Mouse (Mus musculus) intestine, embryonic 14.5 days (tissue): Measurements from ENCODE around the gene Rnf212. TPM values are rescaled to one million over a fixed set of nuclear protein-coding genes. Genes with fewer than 3 reads are reported as not detected.

Source experiments
- ATAC-seq: fragments of 200-750 bp; cut with Nextera tagmentation; replicated peaks from 2 replicates; pipeline ENCODE4 v1.8.0; 2017; ENCODE audit warnings: low read depth, moderate number of reproducible peaks, moderate TSS enrichment, moderate library complexity; ENCODE audit not compliant: low FRiP score, low TSS enrichment
- DNase-seq: peaks from one replicate; pipeline ENCODE4 v3.0.0-alpha.2; 2018; ENCODE audit warnings: low spot score
- H3K27ac ChIP-seq: fragments of 300-500 bp; sonication (generic); 2 replicates; pipeline ENCODE4 v1.5.1; 2014; ENCODE audit warnings: low read depth, mild to moderate bottlenecking, control low read depth
- H3K27me3 ChIP-seq: fragments of 300-500 bp; sonication (generic); replicated peaks from 2 replicates; pipeline ENCODE4 v1.6.1; 2014; ENCODE audit warnings: low read length, control low read depth; ENCODE audit not compliant: control insufficient read depth, insufficient read depth
- H3K36me3 ChIP-seq: fragments of 300-500 bp; sonication (generic); 2 replicates; pipeline ENCODE4 v1.6.1; 2014; ENCODE audit warnings: low read length, control low read depth; ENCODE audit not compliant: control insufficient read depth, insufficient read depth
- H3K4me1 ChIP-seq: fragments of 300-500 bp; sonication (generic); replicated peaks from 2 replicates; pipeline ENCODE4 v1.6.1; 2014; ENCODE audit warnings: low read length, control low read depth, mixed read lengths; ENCODE audit not compliant: control insufficient read depth, insufficient read depth
- H3K4me2 ChIP-seq: fragments of 300-500 bp; sonication (generic); 2 replicates; pipeline ENCODE4 v1.6.1; 2014; ENCODE audit warnings: low read length
- H3K4me3 ChIP-seq: fragments of 300-500 bp; sonication (generic); 2 replicates; pipeline ENCODE4 v1.5.1; 2014; ENCODE audit warnings: low read depth, low read length, control low read depth, mixed read lengths
- H3K9ac ChIP-seq: fragments of 300-500 bp; sonication (generic); 2 replicates; pipeline ENCODE4 v1.6.1; 2014; ENCODE audit warnings: mild to moderate bottlenecking, low read length
- H3K9me3 ChIP-seq: fragments of 300-500 bp; sonication (generic); 2 replicates; pipeline ENCODE4 v1.6.1; 2016; ENCODE audit warnings: low read length, control low read depth; ENCODE audit not compliant: control insufficient read depth
- WGBS: fragments of 180-500 bp; shearing (Covaris S2); extraction: QIAGEN DNeasy Blood & Tissue Kit; methylation state at CpG from one replicate; pipeline ENCODE4 v1.1.7; 2014; 5-methylcytosine and 5-hydroxymethylcytosine counted together
- polyA plus RNA-seq: library from polyadenylated mRNA; unstranded; fragments of >200 nt; fragmentation: Nextera tagmentation; extraction: Ambion mirVana; gene quantifications from 2 replicates; pipeline ENCODE4 v1.2.1, GENCODE M21; 2014

Gene Rnf212
- polyA plus RNA-seq, 1 experiment from 2014 or later: not detected

GRCm38 (mm10) chr5:108750328-108751210 lies 24.2 kb downstream of the Rnf212 start:
- no peak for ATAC-seq
- Histone ChIP-seq H3K4me2 (no peak overlapping the region), H3K9me3 (no peaks in the 10 kb centered on the region), H3K27ac (no peak overlapping the region), H3K36me3 (no peaks in the 10 kb centered on the region), H3K4me1 (no peaks in the 10 kb centered on the region), H3K4me3 (no peak overlapping the region), H3K27me3 (no peaks in the 10 kb centered on the region), H3K9ac (no peak overlapping the region)
- 73% methylated on average over 5 of the region's 5 CpGs for WGBS
- DNase-seq: no peak

- Histone ChIP-seq H3K27ac (no peak overlapping the region), H3K9ac (no peak overlapping the region), H3K9me3 (no peaks in the 10 kb centered on the region), H3K4me2 (no peak overlapping the region), H3K27me3 (no peaks in the 10 kb centered on the region), H3K4me1 (no peaks in the 10 kb centered on the region), H3K4me3 (no peak overlapping the region), H3K36me3 (no peaks in the 10 kb centered on the region)
- 81% methylated on average over 3 of the region's 3 CpGs for WGBS
- no peak for ATAC-seq
- DNase-seq: no peak
Observed at GRCm38 (mm10) chr5:108744629-108745028, 30.2 kb downstream of the Rnf212 start.

GRCm38 (mm10) chr5:108743856-108744255 lies 30.9 kb downstream of the Rnf212 start:
- Histone ChIP-seq H3K4me2 (no peak overlapping the region), H3K27ac (no peak overlapping the region), H3K9ac (no peak overlapping the region), H3K36me3 (no peaks in the 10 kb centered on the region), H3K27me3 (no peaks in the 10 kb centered on the region), H3K4me3 (no peak overlapping the region), H3K9me3 (no peaks in the 10 kb centered on the region), H3K4me1 (no peaks in the 10 kb centered on the region)
- no peak for DNase-seq
- ATAC-seq: no peak
- 59% methylated on average over 2 of the region's 2 CpGs for WGBS

GRCm38 (mm10) chr5:108742596-108742995 lies 32.2 kb downstream of the Rnf212 start:
- ATAC-seq (no peak), DNase-seq (no peak)
- no peak overlapping the region for H3K4me3 ChIP-seq
- no peaks in the 10 kb centered on the region for H3K27me3 ChIP-seq
- H3K4me2 ChIP-seq: no peak overlapping the region
- no peaks in the 10 kb centered on the region for H3K4me1 ChIP-seq
- no peak overlapping the region for H3K27ac ChIP-seq
- no peaks in the 10 kb centered on the region for H3K9me3 ChIP-seq
- 64% methylated on average over 2 of the region's 2 CpGs for WGBS
- no peak overlapping the region for H3K9ac ChIP-seq
- H3K36me3 ChIP-seq: no peaks in the 10 kb centered on the region

GRCm38 (mm10) chr5:108741844-108742243 lies 32.9 kb downstream of the Rnf212 start:
- ATAC-seq (no peak), DNase-seq (no peak)
- Histone ChIP-seq H3K27me3 (no peaks in the 10 kb centered on the region), H3K4me3 (no peak overlapping the region), H3K4me2 (no peak overlapping the region), H3K9me3 (no peaks in the 10 kb centered on the region), H3K36me3 (no peaks in the 10 kb centered on the region), H3K4me1 (no peaks in the 10 kb centered on the region), H3K9ac (no peak overlapping the region), H3K27ac (no peak overlapping the region)
- WGBS: 81% methylated on average over 2 of the region's 2 CpGs

GRCm38 (mm10) chr5:108727425-108727824 lies 47.4 kb downstream of the Rnf212 start:
- DNase-seq: no peak
- no peaks in the 10 kb centered on the region for H3K27me3 ChIP-seq
- no peak overlapping the region for H3K27ac ChIP-seq
- H3K4me2 ChIP-seq: no peak overlapping the region
- H3K9me3 ChIP-seq: no peaks in the 10 kb centered on the region
- H3K9ac ChIP-seq: no peak overlapping the region
- no peaks in the 10 kb centered on the region for H3K4me1 ChIP-seq
- H3K36me3 ChIP-seq: no peaks in the 10 kb centered on the region
- 0 out of 2 replicates have a peak, but pooled peaks have one; percentile 54 for ATAC-seq
- no peak overlapping the region for H3K4me3 ChIP-seq
- 84% methylated on average over 1 of the region's 1 CpGs for WGBS

- no peak overlapping the region for H3K4me2 ChIP-seq
- no peak overlapping the region for H3K9ac ChIP-seq
- WGBS: 25% methylated on average over 5 of the region's 5 CpGs
- H3K4me1 ChIP-seq: no peaks in the 10 kb centered on the region
- H3K4me3 ChIP-seq: no peak overlapping the region
- no peaks in the 10 kb centered on the region for H3K9me3 ChIP-seq
- H3K27ac ChIP-seq: no peak overlapping the region
- peak; percentile 77 for ATAC-seq
- H3K36me3 ChIP-seq: no peaks in the 10 kb centered on the region
- H3K27me3 ChIP-seq: no peaks in the 10 kb centered on the region
- peak; percentile 79 for DNase-seq
Observed at GRCm38 (mm10) chr5:108726557-108727248, 48.1 kb downstream of the Rnf212 start.

- H3K4me1 ChIP-seq: no peaks in the 10 kb centered on the region
- no peak overlapping the region for H3K4me3 ChIP-seq
- DNase-seq (no peak), ATAC-seq (no peak)
- H3K36me3 ChIP-seq: no peaks in the 10 kb centered on the region
- H3K9me3 ChIP-seq: no peaks in the 10 kb centered on the region
- no peak overlapping the region for H3K4me2 ChIP-seq
- H3K9ac ChIP-seq: no peak overlapping the region
- H3K27me3 ChIP-seq: no peaks in the 10 kb centered on the region
- WGBS: 62% methylated on average over 2 of the region's 2 CpGs
- H3K27ac ChIP-seq: no peak overlapping the region
Observed at GRCm38 (mm10) chr5:108724006-108724405, 50.8 kb downstream of the Rnf212 start.
